Mouse (Mus musculus): Measurements from ENCODE around the gene Atg2a.
"Not testable (repeated sequence)": the region's sequence is repeated elsewhere in the genome, so short reads cannot be mapped to it uniquely, and the experiment has no call there.

Gene Atg2a

DNA sequence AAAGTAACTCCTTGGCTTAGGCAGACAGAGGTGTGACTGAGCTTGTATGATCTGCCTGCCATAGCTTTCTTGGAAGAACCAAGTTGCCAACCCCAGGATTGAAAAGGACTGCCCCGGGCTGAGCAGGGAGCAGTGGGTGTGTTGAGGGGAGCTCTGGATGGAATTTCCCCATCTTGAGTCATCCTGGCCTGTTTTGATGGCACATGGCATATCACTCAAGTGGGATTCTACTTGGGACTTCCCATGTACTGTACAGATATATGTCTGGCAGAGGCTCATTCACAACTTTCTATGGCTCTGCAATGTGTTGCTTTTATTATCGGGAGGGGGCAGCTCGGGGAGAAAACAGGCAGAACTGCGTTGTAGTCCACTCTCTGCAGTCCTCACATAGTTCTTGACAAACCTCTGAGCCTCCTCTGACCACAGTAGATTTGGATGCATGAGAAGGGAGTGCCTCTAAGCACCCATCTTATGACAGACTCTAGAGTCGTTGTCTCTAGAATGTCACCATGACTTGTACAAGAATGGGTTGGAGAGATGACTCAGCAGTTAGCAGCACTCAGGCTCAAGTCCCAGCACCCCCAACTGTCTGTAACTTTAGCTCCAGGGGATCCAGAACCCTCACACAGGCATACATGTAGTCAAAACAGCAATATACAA lies 55.2 kb downstream of the Atg2a start:
- DNase-seq (ENCODE audit: low spot score), result no peak

DNA sequence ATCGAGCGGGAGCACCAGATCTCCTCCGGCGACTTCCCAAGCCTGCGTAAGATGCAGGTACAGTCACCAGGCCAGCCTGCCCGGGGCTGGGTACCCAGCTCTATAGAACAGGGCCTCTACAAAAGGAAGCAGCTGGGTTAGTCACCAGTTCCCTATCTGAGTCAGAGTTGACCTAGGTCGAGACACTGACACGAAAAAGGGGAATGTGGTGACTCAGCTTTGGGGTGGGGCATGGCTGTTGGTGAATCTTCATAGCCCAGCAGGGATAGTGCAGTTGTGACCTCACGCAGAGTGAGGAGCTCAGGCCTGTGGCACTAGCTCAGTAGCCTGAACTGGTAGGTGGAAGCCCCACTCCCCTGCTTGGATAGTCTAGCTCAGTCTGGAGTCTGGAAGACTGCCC lies 56.2 kb downstream of the Atg2a start:
- no peak for DNase-seq (ENCODE audit: low spot score)

DNA sequence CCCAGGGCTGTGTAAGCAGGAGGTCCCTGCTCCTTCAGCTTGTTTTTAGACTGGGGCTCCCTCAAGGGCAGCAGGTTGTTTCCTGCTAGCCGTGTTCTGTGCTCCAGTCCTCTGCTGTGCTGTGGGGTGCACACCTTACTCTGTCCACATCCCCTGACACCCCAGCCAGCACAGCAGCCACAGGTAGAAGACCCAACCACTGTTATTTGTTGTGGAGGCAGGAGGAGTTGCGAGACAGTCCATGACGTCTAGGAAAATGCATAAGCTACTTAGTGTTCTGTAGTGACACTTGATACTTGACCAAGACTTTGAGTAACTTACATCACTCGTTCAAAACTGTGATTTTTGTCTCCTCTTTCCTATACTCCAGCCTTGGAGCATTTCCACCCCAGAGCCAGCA lies 57.5 kb downstream of the Atg2a start:
- DNase-seq (ENCODE audit: low spot score), result no peak

DNA sequence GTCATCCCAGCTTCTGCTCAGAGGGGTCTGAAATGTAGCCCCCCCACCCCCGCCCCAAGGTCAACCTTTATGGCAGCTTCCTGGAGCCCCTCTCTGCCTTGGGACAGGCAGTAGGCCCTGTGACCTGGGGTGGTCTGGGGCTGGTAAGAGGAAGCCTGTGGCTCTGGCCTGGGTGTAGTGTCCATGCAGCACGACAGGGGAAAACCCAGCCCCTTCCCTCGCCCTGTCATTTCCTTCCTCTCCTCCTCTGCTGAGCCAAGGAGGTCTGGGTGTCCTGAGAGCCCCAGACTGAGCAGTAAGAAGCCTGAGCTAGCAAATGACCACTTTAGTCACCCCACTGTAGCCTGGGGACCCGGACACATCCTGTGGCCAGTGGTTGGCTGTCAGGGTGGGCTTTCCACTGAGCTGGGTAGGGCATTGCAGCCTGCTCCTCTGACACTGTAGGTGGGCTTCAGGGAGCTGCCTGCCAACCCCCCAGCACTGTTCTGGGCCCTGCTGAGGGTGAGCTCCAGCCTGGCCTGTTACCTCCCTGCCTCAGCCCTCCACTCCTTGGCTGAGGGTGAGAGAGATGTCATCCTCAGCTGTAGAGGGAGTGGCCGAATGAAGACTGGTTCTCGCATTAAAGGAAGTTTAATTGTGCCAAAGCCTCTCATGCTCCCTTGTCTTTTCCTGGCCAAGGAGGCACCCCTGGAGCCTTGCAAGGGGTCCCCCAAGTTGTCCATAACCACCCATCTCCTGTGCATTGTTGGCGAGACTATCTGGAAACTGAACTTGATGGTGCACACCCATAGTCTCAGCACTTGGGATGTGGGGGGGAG lies 58.2 kb downstream of the Atg2a start:
- no peak for DNase-seq (ENCODE audit: low spot score)

DNA sequence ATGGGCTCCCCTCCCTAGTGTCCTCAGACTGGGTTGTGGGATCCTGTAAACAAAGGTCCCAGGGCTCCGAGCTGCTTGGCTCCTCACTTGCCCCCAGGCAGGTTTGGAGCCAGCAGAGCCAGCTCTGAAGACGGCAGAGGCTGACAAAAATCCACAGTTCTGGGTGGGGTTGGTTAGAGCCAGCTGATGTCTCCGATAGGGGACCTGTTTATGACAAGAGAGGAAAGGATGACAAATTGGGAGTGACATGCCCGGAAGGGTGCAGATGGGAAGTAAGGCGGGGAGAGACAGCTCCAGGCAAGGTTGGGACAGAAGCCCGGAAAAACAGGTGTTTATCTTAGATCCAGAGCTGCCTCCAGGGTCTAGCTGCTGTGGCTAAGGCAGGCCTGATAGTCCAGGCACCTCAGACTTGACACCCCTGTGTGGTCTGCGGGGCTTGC lies 59.0 kb downstream of the Atg2a start:
- no peak for DNase-seq (ENCODE audit: low spot score)

DNA sequence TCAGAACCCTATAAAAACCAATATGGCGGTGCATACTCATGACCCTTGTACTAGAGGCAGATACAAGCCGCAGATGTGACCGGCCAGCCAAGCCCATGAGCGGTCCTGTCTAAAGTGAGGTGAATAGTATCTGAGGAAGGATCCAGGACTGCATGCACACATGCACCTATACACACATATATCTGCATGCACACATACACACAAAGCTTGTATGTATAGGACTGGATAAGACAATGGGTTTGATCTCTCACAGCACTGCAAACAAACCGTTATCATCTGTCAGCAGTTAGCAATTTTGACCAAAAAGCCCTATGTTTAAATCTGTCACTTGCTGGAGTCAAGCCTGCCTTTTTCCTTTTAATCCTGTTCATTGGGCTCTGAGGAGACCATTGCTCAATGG lies 60.6 kb downstream of the Atg2a start:
- no peak for DNase-seq (ENCODE audit: low spot score)

DNA sequence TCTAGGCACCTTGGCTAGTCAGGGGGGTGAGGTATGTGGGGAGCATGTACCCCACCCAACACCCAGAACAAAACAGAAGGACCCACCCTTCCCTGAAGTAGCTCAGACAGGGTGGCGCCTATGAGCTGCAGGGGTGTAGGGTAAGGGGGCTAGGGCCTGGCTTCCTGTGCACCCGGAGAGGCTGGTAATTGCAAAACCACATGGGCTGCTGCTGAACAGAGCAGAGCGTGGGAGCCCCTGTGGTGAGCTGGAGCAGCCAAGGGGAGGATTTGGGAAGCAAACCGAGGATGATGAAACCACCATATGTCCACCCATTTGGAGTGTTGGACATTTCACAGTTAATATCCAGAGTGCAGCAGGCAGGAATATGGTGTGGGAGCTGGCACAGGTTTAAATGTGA lies 61.1 kb downstream of the Atg2a start:
- DNase-seq (ENCODE audit: low spot score), result no peak

DNA sequence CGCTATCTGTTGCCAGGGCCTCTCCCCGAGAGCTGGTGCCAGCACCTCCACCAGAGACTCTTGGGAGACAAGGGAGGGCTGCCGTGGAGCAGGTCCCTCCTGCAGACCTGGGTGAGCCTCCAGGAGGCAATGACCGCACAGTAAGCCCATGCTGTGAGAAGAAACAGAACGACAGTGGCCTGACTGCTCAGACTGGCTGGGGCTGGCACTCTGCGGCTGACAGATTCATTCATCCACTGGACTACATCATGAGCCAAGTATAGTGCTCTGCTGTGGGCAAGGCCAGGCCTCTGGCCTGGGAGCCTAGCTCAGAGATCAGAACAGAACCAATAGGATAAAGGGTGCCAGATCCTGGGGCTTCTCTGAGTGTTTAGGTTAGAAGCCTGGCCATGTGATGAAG lies 62.4 kb downstream of the Atg2a start:
- DNase-seq (ENCODE audit: low spot score), result no peak

DNA sequence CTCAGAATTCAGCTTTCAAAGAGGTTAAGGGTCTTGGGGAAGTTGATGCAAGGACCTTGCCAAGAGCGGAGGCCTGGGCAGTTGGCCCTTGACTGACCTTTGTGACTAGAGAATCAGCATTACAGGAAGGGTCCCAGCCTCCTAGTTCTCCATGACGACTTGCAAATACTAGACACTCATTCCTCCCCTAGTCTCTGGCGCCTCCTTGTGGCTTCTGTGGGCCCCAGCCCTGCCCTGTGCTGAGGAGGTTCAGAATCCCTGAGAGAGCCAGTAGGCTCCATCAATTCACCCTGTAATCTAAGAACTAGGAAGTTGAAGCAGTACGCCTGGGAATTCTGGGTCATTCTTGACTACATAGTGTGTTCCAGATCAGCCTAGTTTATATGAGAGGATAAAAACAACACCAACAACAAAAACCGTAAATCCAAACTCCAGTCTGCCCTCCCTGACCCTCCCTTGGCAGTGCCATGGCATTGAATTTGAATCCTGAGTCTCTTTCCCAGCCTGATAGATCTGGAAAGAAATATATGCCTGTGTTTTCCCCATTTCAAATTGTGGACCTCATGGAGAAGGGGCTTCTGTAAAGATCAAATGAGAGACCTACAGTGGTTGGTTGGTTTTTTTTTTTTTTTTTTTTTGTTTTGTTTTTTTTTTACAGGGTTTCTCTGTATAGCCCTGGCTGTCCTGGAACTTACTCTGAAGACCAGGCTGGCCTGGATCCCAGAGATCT lies 63.5 kb downstream of the Atg2a start:
- DNase-seq (ENCODE audit: low spot score), result peak; percentile 95

DNA sequence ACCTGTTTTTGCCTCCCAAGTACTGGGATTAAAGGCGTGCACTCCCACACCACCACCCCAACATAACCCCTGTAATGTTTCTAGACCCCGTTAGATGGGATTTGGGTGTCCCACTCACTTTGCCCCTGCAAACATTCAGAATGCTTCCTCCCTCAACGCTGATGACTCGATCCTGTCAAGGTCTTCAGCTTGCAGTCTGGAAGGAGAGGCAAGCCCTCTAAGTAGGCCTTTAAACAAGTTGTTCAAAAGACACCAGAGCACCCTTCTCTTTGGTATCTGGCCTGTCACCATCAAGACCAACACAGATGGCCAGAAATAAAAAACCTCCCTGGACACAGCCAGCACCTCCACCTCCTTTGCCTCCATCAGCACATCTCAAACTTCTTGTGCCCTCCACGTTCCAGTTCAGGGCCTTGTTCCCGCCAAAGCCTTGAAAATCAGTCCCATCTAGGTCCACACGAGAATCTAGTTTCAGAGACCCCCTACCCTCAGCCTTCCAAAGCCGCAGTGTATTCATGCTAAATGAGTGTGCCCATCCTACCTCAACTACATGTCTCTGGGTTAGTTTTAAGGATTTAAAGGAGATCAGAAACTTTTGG lies 64.1 kb downstream of the Atg2a start:
- DNase-seq (ENCODE audit: low spot score), result no peak

DNA sequence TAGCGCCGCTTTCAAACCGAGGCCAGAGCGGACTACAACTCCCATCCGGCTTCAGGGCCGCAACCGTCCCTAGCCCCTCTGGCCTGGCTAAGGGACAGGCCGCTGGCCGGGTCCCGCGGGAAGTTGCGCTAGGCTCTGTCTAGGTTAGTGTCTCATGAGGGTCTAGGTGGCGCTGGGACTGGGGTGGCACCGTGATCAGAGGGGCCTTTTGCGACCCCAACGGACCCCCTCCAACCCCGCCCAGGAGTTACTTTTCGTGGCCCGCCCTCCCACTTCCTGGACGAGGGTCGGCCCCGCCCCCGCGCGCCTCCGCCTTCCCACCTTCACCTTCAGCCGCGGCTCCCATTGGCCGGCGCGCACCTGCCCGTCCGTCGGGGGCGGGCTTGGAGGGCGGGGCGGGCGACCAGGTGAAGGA lies 64.7 kb downstream of the Atg2a start, which contains the start of gene Cdc42bpg:
Gene Cdc42bpg (plus strand): TSS at position 320 of the 415 bp plus-strand sequence.
- peak; percentile 83 for DNase-seq (ENCODE audit: low spot score)

DNA sequence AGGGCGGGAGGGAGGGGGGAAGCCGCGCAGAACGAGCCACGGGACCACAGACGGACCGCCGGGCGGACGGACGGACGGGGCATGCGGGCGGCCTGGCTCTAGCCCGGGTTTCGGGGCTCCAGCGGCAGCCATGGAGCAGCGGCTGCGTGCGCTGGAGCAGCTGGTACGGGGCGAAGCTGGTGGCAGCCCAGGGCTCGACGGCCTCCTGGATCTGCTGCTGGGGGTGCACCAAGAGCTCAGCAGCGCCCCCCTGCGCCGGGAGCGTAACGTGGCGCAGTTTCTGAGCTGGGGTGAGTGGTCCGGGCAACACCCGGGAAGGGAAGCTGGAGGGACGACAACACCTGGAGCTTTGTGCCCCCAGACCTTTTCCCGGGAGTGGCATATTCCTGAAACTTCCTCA lies 65.1 kb downstream of the Atg2a start:
- DNase-seq (ENCODE audit: low spot score), result peak; percentile 84

DNA sequence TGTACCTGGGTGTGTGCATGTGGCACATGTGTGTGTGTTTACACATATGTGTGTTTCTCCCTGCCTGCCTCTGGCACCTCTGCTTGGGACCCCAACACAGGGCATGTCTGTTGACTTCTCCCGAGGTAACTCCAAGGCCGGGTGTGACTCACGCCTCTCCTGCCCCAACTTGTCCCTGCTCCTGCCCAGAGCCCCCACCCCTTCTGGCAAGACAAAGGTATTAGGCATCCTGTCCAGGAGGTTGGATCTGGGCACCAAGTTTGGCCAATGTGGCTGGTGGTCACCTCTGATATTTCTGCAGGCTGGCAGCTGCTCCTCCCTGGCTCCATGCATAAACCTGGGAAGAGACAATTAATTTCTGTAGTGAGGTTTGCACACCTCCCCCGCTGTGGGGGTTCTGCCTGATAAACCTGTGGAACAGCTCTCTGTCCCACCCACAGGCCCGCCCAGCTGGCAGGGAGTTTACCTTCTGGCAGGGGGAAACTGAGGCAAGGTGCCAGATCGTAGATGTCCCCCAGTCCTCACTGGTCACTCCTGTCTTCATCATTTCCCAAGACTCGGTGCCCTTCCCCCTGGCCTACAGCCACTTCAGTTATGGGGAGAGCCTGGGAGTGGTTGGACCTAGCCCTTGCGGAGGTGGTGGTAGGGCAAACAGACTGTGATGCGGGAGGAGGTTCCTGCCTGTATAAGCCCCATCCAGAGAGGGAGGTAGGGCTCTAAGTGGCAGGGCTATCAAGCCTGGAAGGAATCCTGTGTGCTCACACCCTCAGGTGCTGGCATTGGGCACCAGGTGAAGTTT lies 66.5 kb downstream of the Atg2a start:
- no peak for DNase-seq (ENCODE audit: low spot score)

DNA sequence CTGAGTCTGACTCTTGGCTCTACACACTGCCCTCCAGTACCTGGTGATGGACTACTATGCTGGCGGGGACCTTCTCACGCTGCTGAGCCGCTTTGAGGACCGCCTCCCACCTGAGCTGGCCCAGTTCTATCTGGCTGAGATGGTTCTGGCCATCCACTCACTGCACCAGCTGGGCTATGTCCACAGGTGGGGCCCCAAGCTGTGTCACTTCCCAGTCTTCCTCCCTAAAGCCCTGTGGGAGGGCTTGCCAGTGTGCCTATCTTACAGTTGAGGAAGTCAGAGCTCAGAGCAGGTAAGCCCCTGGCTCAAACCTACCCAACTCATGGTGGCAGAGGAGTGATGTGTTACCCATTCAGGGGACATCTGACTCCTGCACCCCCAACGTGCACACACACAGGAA lies 68.7 kb downstream of the Atg2a start:
- no peak for DNase-seq (ENCODE audit: low spot score)

DNA sequence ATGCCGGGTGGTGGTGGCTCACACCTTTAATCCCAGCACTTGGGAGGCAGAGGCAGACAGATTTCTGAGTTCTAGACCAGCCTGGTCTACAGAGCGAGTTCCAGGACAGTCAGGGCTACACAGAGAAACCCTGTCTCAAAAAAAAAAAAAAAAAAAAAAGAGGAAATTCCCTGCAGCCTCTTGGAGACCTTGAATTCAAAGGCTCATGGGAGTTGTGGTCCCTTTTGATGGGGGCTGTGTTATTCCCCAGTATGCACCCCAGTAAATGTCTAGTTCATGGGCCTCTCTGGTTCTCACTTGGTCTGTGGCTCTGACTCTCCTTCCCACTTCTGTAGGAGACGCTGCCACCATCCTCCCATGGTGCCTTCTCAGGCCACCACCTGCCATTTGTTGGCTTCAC lies 70.3 kb downstream of the Atg2a start:
- not testable (repeated sequence) for DNase-seq (ENCODE audit: low spot score)
